ENCODE assay signal across 8 mouse cellular contexts in the genomic region with DNA sequence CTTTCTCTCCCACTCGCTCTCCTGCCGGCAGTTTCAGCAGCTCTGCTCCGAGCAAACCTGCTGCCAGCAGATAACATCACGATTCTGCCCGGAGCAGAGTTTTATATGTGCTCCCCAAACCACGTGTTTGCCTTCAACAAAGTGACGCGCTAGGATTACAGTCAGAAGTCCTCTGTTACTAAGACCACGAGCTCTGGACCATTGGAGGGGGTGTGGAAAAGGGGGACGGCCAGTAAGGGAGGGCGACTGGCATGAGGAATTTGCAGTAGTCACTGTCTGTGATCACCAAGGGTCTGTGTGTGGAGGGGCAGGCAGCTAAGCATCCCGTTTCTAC. TPM values are rescaled to one million over a fixed set of nuclear protein-coding genes. Genes with fewer than 3 reads are reported as not detected.
A peak's percentile ranks its signal among the peaks of the same experiment; 100 is the strongest.
DNase-seq lines count a peak whose midpoint lies in the region; ATAC-seq and TF ChIP-seq lines count a peak whose summit lies in the region.

Gene Tgfb2 (minus strand): TSS at position 75 of the 334 bp plus-strand sequence.

- WGBS in intestine, postnatal 0 days = 3% methylated on average over 12 of the region's 12 CpGs
- WGBS in stomach, embryonic 14.5 days = 0% methylated on average over 12 of the region's 12 CpGs

- no peaks in the 10 kb centered on the region for H3K36me3 ChIP-seq in intestine, postnatal 0 days (ENCODE audit: control insufficient read depth, insufficient read depth)
- no peaks in the 10 kb centered on the region for H3K36me3 ChIP-seq in stomach, embryonic 14.5 days (ENCODE audit: control insufficient read depth, insufficient read depth, low read length)

- no peak for TF ChIP-seq CTCF in brain, embryonic 14.5 days (IDR thresholded peaks at IDR 0.05; ENCODE audit: borderline replicate concordance, extremely low read depth, insufficient read depth, insufficient read length)
- TF ChIP-seq CTCF in intestine, postnatal 0 days (IDR thresholded peaks at IDR 0.05; ENCODE audit: low read depth) = no peak

- peak in 1 of 2 experiments; percentile 41 for DNase-seq in layer of hippocampus, adult 8-10 months (ENCODE audit: low spot score in 2 of 2)
- DNase-seq in layer of hippocampus, adult 9-10 months (ENCODE audit: low spot score) = no peak
- peak; percentile 63 for DNase-seq in brain, embryonic 14.5 days (ENCODE audit: low read depth)
- peak; percentile 46 for DNase-seq in gastrocnemius, postnatal 10 days
- DNase-seq in lung, postnatal 10 days = peak; percentile 74
- no peak for DNase-seq in spleen, postnatal 36 days (ENCODE audit: low spot score in 2 of 2)

- no peak for TF ChIP-seq POLR2A in brain, embryonic 14.5 days (IDR thresholded peaks at IDR 0.05; ENCODE audit: borderline replicate concordance, extremely low read depth, insufficient read depth, insufficient read length, poor library complexity, severe bottlenecking)

- no peak for ATAC-seq in intestine, postnatal 0 days
- ATAC-seq in stomach, embryonic 14.5 days (ENCODE audit: insufficient number of reproducible peaks, insufficient read depth, low FRiP score, low read depth) = peak; percentile 3; the same call in 1 of the 2 replicates

- peak within 1 kb of the TSS; percentile 50 for H3K9ac ChIP-seq in intestine, postnatal 0 days (ENCODE audit: low read depth, low read length)
- peak within 1 kb of the TSS; percentile 60 for H3K9ac ChIP-seq in stomach, embryonic 14.5 days (replicated peaks; ENCODE audit: low read depth, low read length)

- H3K27ac ChIP-seq in intestine, postnatal 0 days (ENCODE audit: low read depth, low read length) = no peak within 1 kb of the TSS; the same call in 1 of the 2 replicates
- H3K27ac ChIP-seq in stomach, embryonic 14.5 days (ENCODE audit: low read length) = peak within 1 kb of the TSS; percentile 61; the same call in 1 of the 2 replicates

- H3K4me3 ChIP-seq in intestine, postnatal 0 days (ENCODE audit: low read depth, low read length) = peak within 1 kb of the TSS; percentile 62
- peak within 1 kb of the TSS; percentile 59 for H3K4me3 ChIP-seq in stomach, embryonic 14.5 days (ENCODE audit: low read depth, low read length)

- no peaks in the 10 kb centered on the region for H3K4me1 ChIP-seq in intestine, postnatal 0 days (replicated peaks; ENCODE audit: control insufficient read depth, insufficient read depth, low read length)
- peaks cover 8% of the 10 kb centered on the region; the same call in 1 of the 2 replicates for H3K4me1 ChIP-seq in stomach, embryonic 14.5 days (ENCODE audit: control insufficient read depth, insufficient read depth, low read length)

- peaks cover 12% of the 10 kb centered on the region; the same call in 1 of the 2 replicates for H3K27me3 ChIP-seq in intestine, postnatal 0 days (replicated peaks; ENCODE audit: control insufficient read depth, insufficient read depth, low read length)
- no peaks in the 10 kb centered on the region for H3K27me3 ChIP-seq in stomach, embryonic 14.5 days (ENCODE audit: control insufficient read depth, insufficient read depth, low read length)

- peak within 1 kb of the TSS; percentile 97 for H3K4me2 ChIP-seq in intestine, postnatal 0 days (replicated peaks; ENCODE audit: low read depth)
- H3K4me2 ChIP-seq in stomach, embryonic 14.5 days (replicated peaks; ENCODE audit: low read depth, low read length) = peak within 1 kb of the TSS; percentile 82

- H3K9me3 ChIP-seq in intestine, postnatal 0 days (ENCODE audit: control insufficient read depth) = no peaks in the 10 kb centered on the region
- no peaks in the 10 kb centered on the region for H3K9me3 ChIP-seq in stomach, embryonic 14.5 days (ENCODE audit: control insufficient read depth, low read depth, low read length)

RNA-seq across cellular contexts. Expression of gene Tgfb2, which starts in this region (rescaled TPM):
- total RNA-seq in layer of hippocampus, adult 8-10 months (2022) = 10 to 100 TPM; 23.8 to 32.4 (median 26.5) TPM
- polyA plus RNA-seq in brain, embryonic 14.5 days (2012; rRNA removed) = 2.2 and 6.0 TPM in 2 replicates
- 10 to 100 TPM; 28.4 to 38.7 TPM for total RNA-seq in gastrocnemius, postnatal 10 days (2021)
- 7.1 and 7.7 TPM in 2 replicates for polyA plus RNA-seq in intestine, postnatal 0 days (2015; fragmentation: Nextera tagmentation; extraction: Ambion mirVana)
- 37.4 and 39.4 TPM in 2 replicates for polyA plus RNA-seq in stomach, embryonic 14.5 days (2014; fragmentation: Nextera tagmentation; extraction: Ambion mirVana)

Comparison
In these comparisons a context has a peak if more than half of its experiments do, and no peak if none do; other contexts are left out.
1. DNase-seq: peak in brain, embryonic 14.5 days (single experiment), gastrocnemius, postnatal 10 days (single experiment) and lung, postnatal 10 days (single experiment); none in layer of hippocampus, adult 9-10 months (single experiment) and spleen, postnatal 36 days (0 of 2).